Mouse (Mus musculus): ENCODE results near the gene Gm21762. TPM values are rescaled to one million over a fixed set of nuclear protein-coding genes. Genes with fewer than 3 reads are reported as not detected.

The Gm21762 gene
- not detected for total RNA-seq (2023)

DNA sequence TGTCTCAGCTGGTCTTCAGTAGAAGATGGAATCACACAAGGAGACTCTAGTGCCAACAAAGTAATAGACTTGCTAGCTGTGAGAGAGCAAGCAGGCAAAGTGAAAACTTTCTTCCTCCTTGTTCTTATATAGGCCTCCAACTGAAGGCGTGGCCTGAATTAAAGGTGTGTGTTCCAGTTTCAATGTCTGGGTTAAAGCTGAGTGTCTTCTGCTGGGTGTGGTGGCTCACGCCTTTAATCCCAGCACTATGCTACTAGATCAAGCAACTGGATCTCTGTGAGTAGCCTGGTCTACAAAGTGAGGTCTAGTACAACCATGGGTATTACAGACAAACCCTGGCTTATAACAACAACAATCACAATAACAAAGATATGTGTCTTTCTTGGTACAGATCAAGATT, at the start of gene Gm21762:
TSS of gene Gm21762 (minus strand) at position 101 of the 400 bp plus-strand sequence.

DNA sequence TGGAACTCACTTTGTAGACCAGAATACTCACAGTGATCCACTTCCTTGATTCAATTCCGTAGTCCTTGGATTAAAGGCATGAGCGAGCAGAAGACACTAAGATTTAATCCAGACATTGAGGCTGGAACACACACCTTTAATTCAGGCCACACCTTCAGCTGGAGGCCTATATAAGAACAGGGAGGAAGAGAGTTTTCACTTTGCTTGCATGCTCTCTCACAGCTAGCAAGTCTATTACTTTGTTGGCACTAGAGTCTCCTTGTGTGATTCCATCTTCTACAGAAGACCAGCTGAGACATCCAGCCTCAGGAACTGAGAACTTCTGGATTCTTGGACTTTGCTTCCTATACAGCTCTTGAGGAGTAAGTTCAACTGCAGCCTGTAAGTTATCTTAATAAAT, 47.1 kb upstream of the Gm21762 start, which contains the start of gene AF067061:
TSS of gene AF067061 (plus strand) at position 245 of the 400 bp plus-strand sequence.

DNA sequence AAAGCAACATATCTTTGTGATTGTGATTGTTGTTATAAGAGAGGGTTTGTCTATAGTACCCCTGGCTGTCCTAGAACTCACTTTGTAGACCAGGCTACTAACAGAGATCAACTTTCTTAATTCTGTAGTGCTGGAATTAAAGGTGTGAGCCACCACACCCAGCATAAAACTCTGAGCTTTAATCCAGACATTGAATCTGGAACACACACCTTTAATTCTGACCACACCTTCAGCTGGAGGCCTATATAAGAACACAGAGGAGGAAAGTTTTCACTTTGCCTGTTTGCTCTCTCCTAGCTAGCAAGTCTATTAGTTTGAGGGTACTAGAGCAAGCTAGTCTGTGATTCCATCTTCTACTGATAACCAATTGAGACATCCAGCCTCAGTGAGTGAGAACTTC, 23.1 kb upstream of the Gm21762 start, which contains the start of gene Gm21731:
TSS of gene Gm21731 (plus strand) at position 301 of the 400 bp plus-strand sequence.

DNA sequence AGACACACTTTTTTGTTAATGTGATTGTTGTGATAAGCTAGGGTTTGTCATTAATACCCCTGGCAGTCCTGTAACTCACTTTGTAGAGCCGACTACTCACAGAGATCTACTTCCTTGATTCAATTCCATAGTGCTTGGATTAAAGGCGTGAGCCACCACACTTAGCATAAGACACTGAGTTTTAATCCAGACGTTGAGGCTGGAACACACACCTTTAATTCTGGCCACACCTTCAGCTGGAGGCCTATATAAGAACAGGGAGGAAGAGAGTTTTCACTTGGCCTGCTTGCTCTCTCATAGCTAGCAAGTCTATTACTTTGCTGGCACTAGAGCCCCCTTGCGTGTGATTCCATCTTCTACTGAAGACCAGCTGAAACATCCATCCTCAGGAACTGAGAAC, 43.6 kb downstream of the Gm21762 start, which contains the start of gene Gm21818:
TSS of gene Gm21818 (plus strand) at position 301 of the 400 bp plus-strand sequence.

Other genes with a start within 250 kb of the Gm21762 start
- 1 to 10 TPM; 1.6 to 2.9 TPM for gene Gm36079, start 188.9 kb downstream of the Gm21762 start, total RNA-seq (2023)
- 100 to 1,000 TPM; 140 to 176 TPM for gene Gm21188, start 163.8 kb downstream of the Gm21762 start, total RNA-seq (2023)
- not detected for gene Gm20767, start 75.7 kb downstream of the Gm21762 start, total RNA-seq (2023)
- not detected for gene Gm21818, start 43.5 kb downstream of the Gm21762 start, total RNA-seq (2023)
- gene Gm21731, start 23.2 kb upstream of the Gm21762 start, total RNA-seq (2023): not detected
- not detected for gene AF067061, start 47.2 kb upstream of the Gm21762 start, total RNA-seq (2023)
- 10 to 100 TPM; 10.2 to 13.1 TPM for gene BC147527, start 84.4 kb upstream of the Gm21762 start, total RNA-seq (2023)
- gene Tcstv3, start 100.9 kb upstream of the Gm21762 start, total RNA-seq (2023): not detected

Measured in monocyte, adult 59 days (primary cell).